In genomic region chr10:61385174-61385573, GRCm38 (mm10) we compare ENCODE assay signal across 27 mouse cellular contexts. TPM values are rescaled to one million over a fixed set of nuclear protein-coding genes. Genes with fewer than 3 reads are reported as not detected.
DNase-seq lines count a peak whose midpoint lies in the region; ATAC-seq and TF ChIP-seq lines count a peak whose summit lies in the region.
"Had no signal": no experiment of that assay in that cellular context is flagged by ENCODE, and none has a peak within 500 bp of the region (broad histone marks: within the 10 kb centered on the region; RNA-seq: fewer than 3 reads in every experiment).

No protein-coding gene starts in this region.

- TF ChIP-seq POLR2A in heart, adult 2 months (IDR thresholded peaks at IDR 0.05; ENCODE audit: insufficient read depth, low read depth, low read length) = no peak

- H3K9ac ChIP-seq in heart, embryonic 13.5 days = peak overlapping the region; percentile 28; the same call in 1 of the 2 replicates
- no peak overlapping the region for H3K9ac ChIP-seq in heart, adult 2 months (ENCODE audit: low read depth, low read length)
- H3K9ac ChIP-seq in lung, embryonic 15.5 days = no peak overlapping the region
- H3K9ac ChIP-seq: forebrain, embryonic 13.5 days; hindbrain, embryonic 14.5 days had no signal

- TF ChIP-seq CTCF in heart, adult 2 months (IDR thresholded peaks at IDR 0.05) = no peak

- H3K4me2 ChIP-seq in heart, embryonic 13.5 days = no peak overlapping the region
- no peak overlapping the region for H3K4me2 ChIP-seq in lung, embryonic 15.5 days
- H3K4me2 ChIP-seq: forebrain, embryonic 13.5 days; hindbrain, embryonic 14.5 days had no signal

- WGBS in heart, embryonic 10.5 days = 74% methylated on average over 6 of the region's 6 CpGs
- WGBS in heart, embryonic 13.5 days = 64% methylated on average over 6 of the region's 6 CpGs
- WGBS in heart, adult 2 months = 94% methylated on average over 6 of the region's 6 CpGs
- WGBS in lung, embryonic 15.5 days = 40% methylated on average over 6 of the region's 6 CpGs

- intact Hi-C loops in heart, adult 2 months (cut with DNase I) = no loop called here

- H3K27me3 ChIP-seq in heart, embryonic 10.5 days (ENCODE audit: insufficient read depth, poor library complexity, severe bottlenecking) = peaks cover 14% of the 10 kb centered on the region; the same call in 1 of the 2 replicates
- H3K27me3 ChIP-seq in heart, embryonic 13.5 days (replicated peaks) = no peaks in the 10 kb centered on the region
- H3K27me3 ChIP-seq in heart, adult 2 months (ENCODE audit: control insufficient read depth, insufficient read depth, low read length) = no peaks in the 10 kb centered on the region
- H3K27me3 ChIP-seq in lung, embryonic 15.5 days = no peaks in the 10 kb centered on the region

- H3K9me3 ChIP-seq in heart, embryonic 10.5 days = no peaks in the 10 kb centered on the region
- H3K9me3 ChIP-seq in heart, embryonic 13.5 days = no peaks in the 10 kb centered on the region
- no peaks in the 10 kb centered on the region for H3K9me3 ChIP-seq in lung, embryonic 15.5 days
- H3K9me3 ChIP-seq: forebrain, embryonic 10.5 days; forebrain, embryonic 13.5 days; G1E had no signal

- no peaks in the 10 kb centered on the region for H3K79me2 ChIP-seq in heart, adult 2 months (replicated peaks; ENCODE audit: control insufficient read depth, insufficient read depth, low read length)

- H3K4me3 ChIP-seq in heart, embryonic 10.5 days = no peak overlapping the region
- H3K4me3 ChIP-seq in heart, embryonic 13.5 days = no peak overlapping the region
- no peak overlapping the region for H3K4me3 ChIP-seq in heart, adult 2 months
- H3K4me3 ChIP-seq in lung, embryonic 15.5 days = no peak overlapping the region
- H3K4me3 ChIP-seq: forebrain, embryonic 10.5 days; forebrain, embryonic 13.5 days had no signal

- TF ChIP-seq EP300 in heart, adult 2 months (IDR thresholded peaks at IDR 0.05; ENCODE audit: insufficient read depth, low read depth, low read length) = no peak

- peak overlapping the region; percentile 72 for H3K27ac ChIP-seq in heart, embryonic 10.5 days
- H3K27ac ChIP-seq in heart, embryonic 13.5 days (replicated peaks) = peak overlapping the region; percentile 81; the same call in 1 of the 2 replicates
- no peak overlapping the region for H3K27ac ChIP-seq in heart, adult 2 months
- peak overlapping the region; percentile 49 for H3K27ac ChIP-seq in lung, embryonic 15.5 days
- H3K27ac ChIP-seq: forebrain, embryonic 10.5 days; forebrain, embryonic 13.5 days; hindbrain, embryonic 14.5 days; hindbrain, postnatal 0 days had no signal

- DNase-seq in heart, embryonic 10.5 days (ENCODE audit: low spot score) = no peak
- DNase-seq in heart, adult 9 months (ENCODE audit: low spot score in 2 of 2) = no peak
- DNase-seq in heart, adult 2 months = no peak
- no peak for DNase-seq in lung, adult 18-20 months
- DNase-seq in lung, postnatal 10 days = peak; percentile 49
- DNase-seq in lung, postnatal 36 days = no peak
- DNase-seq: adrenal gland, postnatal 10 days; adrenal gland, postnatal 36 days; B cell, adult 2 months; cerebellum, adult 18-20 months; cerebellum, adult 9-10 months; cerebellum, postnatal 14 days; gastrocnemius, postnatal 25 days; heart, adult 18-20 months; heart, postnatal 4 days had no signal

- H3K36me3 ChIP-seq in heart, embryonic 10.5 days = no peaks in the 10 kb centered on the region
- H3K36me3 ChIP-seq in heart, embryonic 13.5 days = no peaks in the 10 kb centered on the region
- H3K36me3 ChIP-seq in heart, adult 2 months (ENCODE audit: control insufficient read depth, insufficient read depth, low read length) = no peaks in the 10 kb centered on the region
- no peaks in the 10 kb centered on the region for H3K36me3 ChIP-seq in lung, embryonic 15.5 days
- H3K36me3 ChIP-seq: forebrain, embryonic 10.5 days; G1E had no signal

- no peak for ATAC-seq in heart, embryonic 13.5 days (ENCODE audit: extremely low read depth, insufficient number of reproducible peaks, low FRiP score, low TSS enrichment)
- ATAC-seq in lung, embryonic 15.5 days (ENCODE audit: borderline replicate concordance, extremely low read depth, low FRiP score, low TSS enrichment) = no peak
- ATAC-seq: forebrain, embryonic 13.5 days; forebrain, embryonic 16.5 days; hindbrain, postnatal 0 days; inflammation-experienced regulatory T-cells, adult 6 months; intestine, embryonic 16.5 days; Patski had no signal

- H3K4me1 ChIP-seq in heart, embryonic 10.5 days = peaks cover 67% of the 10 kb centered on the region
- H3K4me1 ChIP-seq in heart, embryonic 13.5 days = peaks cover 70% of the 10 kb centered on the region
- peaks cover 17% of the 10 kb centered on the region for H3K4me1 ChIP-seq in heart, adult 2 months (ENCODE audit: control insufficient read depth, insufficient read depth, low read length)
- H3K4me1 ChIP-seq in lung, embryonic 15.5 days = peaks cover 74% of the 10 kb centered on the region

RNA-seq across cellular contexts. Expression of gene Pald1, which starts 1.8 kb away (rescaled TPM):
- 34.2 and 40.8 TPM in 2 replicates for polyA plus RNA-seq in heart, embryonic 10.5 days (2016; fragmentation: Nextera tagmentation; extraction: Ambion mirVana)
- polyA plus RNA-seq in heart, embryonic 13.5 days (2015; fragmentation: Nextera tagmentation; extraction: Ambion mirVana) = 25.9 and 26.6 TPM in 2 replicates
- total RNA-seq in heart, adult 2 months (2021) = 10 to 100 TPM; 15.3 to 17.6 TPM
- polyA plus RNA-seq in heart, adult 2 months (2012; rRNA removed) = 17.7 and 20.4 TPM in 2 replicates
- 47.5 and 48.1 TPM in 2 replicates for polyA plus RNA-seq in lung, embryonic 15.5 days (2015; fragmentation: Nextera tagmentation; extraction: Ambion mirVana)
- total RNA-seq: G1E had no signal

RNA-seq across cellular contexts. Expression of gene Nodal, which starts 32.6 kb away (rescaled TPM):
- polyA plus RNA-seq in heart, embryonic 10.5 days (2016; fragmentation: Nextera tagmentation; extraction: Ambion mirVana) = 0.28 TPM in 1 of 2 replicates, not detected in the other
- 0.09 TPM in 1 of 2 replicates, not detected in the other for polyA plus RNA-seq in heart, embryonic 13.5 days (2015; fragmentation: Nextera tagmentation; extraction: Ambion mirVana)
- total RNA-seq in heart, adult 2 months (2021) = under 1 TPM in 1 of 2 experiments, not detected in 1; 0.10 TPM
- 0.04 and 0.38 TPM in 2 replicates for polyA plus RNA-seq in heart, adult 2 months (2012; rRNA removed)
- polyA plus RNA-seq in lung, embryonic 15.5 days (2015; fragmentation: Nextera tagmentation; extraction: Ambion mirVana) = 0.09 TPM in 1 of 2 replicates, not detected in the other
- total RNA-seq: adrenal gland, adult 18-20 months; adrenal gland, postnatal 36 days; G1E; gastrocnemius, postnatal 25 days; heart, adult 18-20 months had no signal
- polyA plus RNA-seq: G1E, Patski had no signal
